Mouse (Mus musculus) embryonic fibroblast, embryonic 13.5 days (primary cell): ENCODE measurements around the gene Eef1akmt3.

Source experiments
- CTCF ChIP-seq: IDR thresholded peaks from 2 replicates; pipeline ENCODE4 v1.5.1; 2011; ENCODE audit warnings: mild to moderate bottlenecking, control low read depth, low read length, moderate library complexity, borderline replicate concordance; ENCODE audit not compliant: insufficient read depth
- POLR2A ChIP-seq: IDR thresholded peaks from 2 replicates; pipeline ENCODE4 v1.6.1; 2011; ENCODE audit warnings: low read depth, mild to moderate bottlenecking, control low read depth, low read length, moderate library complexity

GRCm38 (mm10) chr10:127085633-127086032 lies 44.3 kb upstream of the Eef1akmt3 start:
- TF ChIP-seq CTCF (no peak), POLR2A (no peak)
